Mouse (Mus musculus) hindbrain, postnatal 0 days (tissue): ENCODE measurements at regions not wholly inside any gene's neighbourhood (a gene's known extent, or its start where the extent isn't known, plus 50 kb on each side); places are given as distances from the start of the nearest gene placed in this dataset.
A peak's percentile ranks its signal among the peaks of the same experiment; 100 is the strongest.
"Not testable (repeated sequence)": the region's sequence is repeated elsewhere in the genome, so short reads cannot be mapped to it uniquely, and the experiment has no call there.

ENCODE experiments used
- ATAC-seq: fragments of 200-750 bp; cut with Nextera tagmentation; 2 replicates; pipeline ENCODE4 v1.8.0; 2017; ENCODE audit warnings: mild to moderate bottlenecking, moderate TSS enrichment, moderate library complexity
- DNase-seq: peaks from one replicate; pipeline ENCODE4 v3.0.0-alpha.2; 2015; ENCODE audit warnings: low spot score
- H3K27ac ChIP-seq: fragments of 300-500 bp; sonication (generic); 2 replicates; pipeline ENCODE4 v1.5.1; 2014; ENCODE audit warnings: mild to moderate bottlenecking
- H3K27me3 ChIP-seq: fragments of 300-500 bp; sonication (generic); 2 replicates; pipeline ENCODE4 v1.6.1; 2014; ENCODE audit warnings: low read length, mixed read lengths; ENCODE audit not compliant: insufficient read depth
- H3K36me3 ChIP-seq: fragments of 300-500 bp; sonication (generic); 2 replicates; pipeline ENCODE4 v1.6.1; 2014; ENCODE audit warnings: low read length, mixed read lengths; ENCODE audit not compliant: insufficient read depth
- H3K4me1 ChIP-seq: fragments of 300-500 bp; sonication (generic); 2 replicates; pipeline ENCODE4 v1.6.1; 2014; ENCODE audit warnings: antibody characterized with exemption, low read length, mixed read lengths; ENCODE audit not compliant: insufficient read depth
- H3K4me2 ChIP-seq: fragments of 300-500 bp; sonication (generic); 2 replicates; pipeline ENCODE4 v1.6.1; 2014; ENCODE audit warnings: low read depth, mild to moderate bottlenecking, low read length, moderate library complexity, mixed read lengths
- H3K4me3 ChIP-seq: fragments of 300-500 bp; sonication (generic); 2 replicates; pipeline ENCODE4 v1.5.1; 2014; ENCODE audit warnings: low read length
- H3K9ac ChIP-seq: fragments of 300-500 bp; sonication (generic); replicated peaks from 2 replicates; pipeline ENCODE4 v1.6.1; 2014; ENCODE audit warnings: mild to moderate bottlenecking, low read length, moderate library complexity, mixed read lengths
- H3K9me3 ChIP-seq: fragments of 300-500 bp; sonication (generic); 2 replicates; pipeline ENCODE4 v1.6.1; 2016; ENCODE audit warnings: low read length, mixed read lengths
- CTCF ChIP-seq: IDR thresholded peaks from 2 replicates; pipeline ENCODE4 v1.5.1; 2016; ENCODE audit warnings: antibody characterized with exemption, control low read depth, low read depth
- WGBS: fragments of 180-500 bp; shearing (Covaris S2); extraction: QIAGEN DNeasy Blood & Tissue Kit; methylation state at CpG from one replicate; pipeline ENCODE4 v1.1.7; 2014; 5-methylcytosine and 5-hydroxymethylcytosine counted together

DNA sequence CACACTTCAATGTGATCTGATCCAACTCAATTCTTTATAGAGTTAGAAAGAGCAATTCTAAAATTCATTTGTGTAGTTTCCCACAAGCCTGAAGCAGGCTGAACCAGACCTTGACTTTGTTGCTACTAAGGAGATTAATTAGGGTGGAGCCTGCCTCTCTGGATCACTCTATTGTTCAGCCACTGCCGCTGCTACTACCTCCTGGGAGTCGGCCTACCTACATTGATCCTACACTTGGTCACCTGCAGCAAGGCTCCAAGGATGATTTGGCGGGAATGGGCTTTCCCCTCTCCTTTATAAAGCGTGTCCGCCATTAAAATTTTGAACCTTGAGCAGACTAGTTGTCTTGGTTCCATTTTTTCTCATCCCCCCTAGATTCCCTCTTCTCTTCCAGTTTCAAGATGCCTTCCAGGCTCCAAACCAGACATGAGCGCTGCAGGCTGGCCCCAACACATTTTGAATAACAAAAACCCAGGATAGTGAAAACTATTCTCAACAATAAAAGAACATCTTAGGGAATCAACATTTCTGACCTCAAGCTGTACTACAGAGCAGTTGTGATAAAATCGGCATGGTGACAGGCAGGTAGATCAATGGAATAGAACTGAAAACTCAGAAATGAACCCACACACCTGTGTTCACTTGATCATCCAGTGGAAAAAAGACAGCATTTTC lies 251.6 kb upstream of the Tacstd2 start:
- no peaks in the 10 kb centered on the region for H3K27me3 ChIP-seq
- ATAC-seq = no peak
- WGBS = 69% methylated on average over 7 of the region's 7 CpGs
- H3K9ac ChIP-seq = no peak overlapping the region
- no peak overlapping the region for H3K4me2 ChIP-seq
- H3K4me1 ChIP-seq = no peaks in the 10 kb centered on the region
- H3K9me3 ChIP-seq = no peaks in the 10 kb centered on the region
- TF ChIP-seq CTCF = no peak
- no peak for DNase-seq
- H3K27ac ChIP-seq = no peak overlapping the region
- H3K36me3 ChIP-seq = no peaks in the 10 kb centered on the region
- no peak overlapping the region for H3K4me3 ChIP-seq

- WGBS = 71% methylated on average over 4 of the region's 4 CpGs
- no peak overlapping the region for H3K4me3 ChIP-seq
- no peak overlapping the region for H3K4me2 ChIP-seq
- H3K4me1 ChIP-seq = no peaks in the 10 kb centered on the region
- H3K27me3 ChIP-seq = no peaks in the 10 kb centered on the region
- H3K36me3 ChIP-seq = no peaks in the 10 kb centered on the region
- H3K27ac ChIP-seq = no peak overlapping the region
- no peak for DNase-seq
- TF ChIP-seq CTCF = no peak
- H3K9me3 ChIP-seq = no peaks in the 10 kb centered on the region
- ATAC-seq = no peak
- H3K9ac ChIP-seq = no peak overlapping the region
These were observed 243.3 kb upstream of the Tacstd2 start for GRCm38 (mm10) chr6:67778883-67779282.

GRCm38 (mm10) chr6:67754102-67754501 lies 218.5 kb upstream of the Tacstd2 start:
- H3K4me2 ChIP-seq, DNase-seq, H3K4me3 ChIP-seq, H3K9ac ChIP-seq, H3K27ac ChIP-seq, H3K9me3 ChIP-seq, H3K36me3 ChIP-seq, ATAC-seq, H3K4me1 ChIP-seq, H3K27me3 ChIP-seq: not testable (repeated sequence)
- 87% methylated on average over 1 of the region's 1 CpGs for WGBS
- peak; percentile 33 for TF ChIP-seq CTCF

GRCm38 (mm10) chr6:67725611-67726010 lies 190.0 kb upstream of the Tacstd2 start:
- no peak overlapping the region for H3K4me2 ChIP-seq
- no peak overlapping the region for H3K27ac ChIP-seq
- no peak for TF ChIP-seq CTCF
- no peaks in the 10 kb centered on the region for H3K27me3 ChIP-seq
- 64% methylated on average over 1 of the region's 1 CpGs for WGBS
- H3K36me3 ChIP-seq = no peaks in the 10 kb centered on the region
- H3K9me3 ChIP-seq = no peaks in the 10 kb centered on the region
- ATAC-seq (no peak), DNase-seq (no peak)
- H3K4me1 ChIP-seq = no peaks in the 10 kb centered on the region
- no peak overlapping the region for H3K4me3 ChIP-seq
- no peak overlapping the region for H3K9ac ChIP-seq

GRCm38 (mm10) chr6:67698952-67699351 lies 163.4 kb upstream of the Tacstd2 start:
- H3K27me3 ChIP-seq, H3K9me3 ChIP-seq, H3K4me3 ChIP-seq, H3K36me3 ChIP-seq, DNase-seq, H3K9ac ChIP-seq, H3K27ac ChIP-seq, ATAC-seq, H3K4me2 ChIP-seq, H3K4me1 ChIP-seq: not testable (repeated sequence)
- TF ChIP-seq CTCF = peak; percentile 46
- WGBS = 10% methylated on average over 5 of the region's 7 CpGs

DNA sequence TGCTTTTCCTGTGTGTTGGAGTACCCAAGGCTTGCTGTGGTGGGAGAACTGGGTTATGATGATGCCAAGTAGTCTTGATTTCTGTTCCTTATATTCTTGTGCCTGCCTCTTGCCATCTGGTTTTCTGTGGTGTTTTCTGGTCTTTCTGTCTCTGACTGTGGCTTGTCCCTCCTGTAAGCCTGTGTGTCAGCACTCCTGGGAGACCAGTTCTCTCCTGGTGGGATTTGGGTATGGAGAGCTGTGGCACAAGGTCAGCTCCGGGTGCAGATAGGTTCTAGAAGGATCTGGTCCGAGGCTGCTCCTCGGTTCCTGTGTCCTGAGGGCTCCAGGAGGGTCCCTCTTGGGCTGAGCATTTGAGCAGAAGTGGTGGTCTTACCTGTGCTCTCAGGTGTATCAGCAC lies 155.4 kb upstream of the Tacstd2 start:
- H3K4me3 ChIP-seq, H3K9ac ChIP-seq, H3K27me3 ChIP-seq, DNase-seq, H3K4me2 ChIP-seq, H3K4me1 ChIP-seq, H3K27ac ChIP-seq, H3K9me3 ChIP-seq, ATAC-seq, H3K36me3 ChIP-seq: not testable (repeated sequence)
- WGBS = 66% methylated on average over 3 of the region's 3 CpGs

DNA sequence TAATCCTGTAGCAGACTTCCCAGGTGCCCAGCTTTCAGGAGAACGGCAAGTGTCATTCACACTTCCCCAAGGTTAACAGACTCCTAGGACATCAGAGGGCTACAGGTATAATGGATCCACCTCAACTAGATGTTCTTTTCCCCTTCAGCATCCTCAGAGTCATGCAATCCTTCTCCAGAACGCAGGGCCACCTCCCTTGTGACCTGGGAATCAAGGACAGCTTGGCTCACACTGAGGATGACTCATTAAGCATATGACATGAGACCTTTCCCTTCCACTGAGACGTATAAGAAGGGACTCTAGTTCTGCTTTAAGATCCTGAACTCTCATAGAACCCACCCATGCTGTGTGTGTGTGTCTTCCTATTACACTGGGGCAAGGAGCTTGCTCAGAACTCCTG lies 147.5 kb upstream of the Tacstd2 start:
- not testable (repeated sequence) for H3K4me2 ChIP-seq, H3K36me3 ChIP-seq, H3K9ac ChIP-seq, H3K4me1 ChIP-seq, H3K9me3 ChIP-seq, ATAC-seq, H3K27me3 ChIP-seq, H3K4me3 ChIP-seq, H3K27ac ChIP-seq, DNase-seq
- 74% methylated on average over 3 of the region's 3 CpGs for WGBS

DNA sequence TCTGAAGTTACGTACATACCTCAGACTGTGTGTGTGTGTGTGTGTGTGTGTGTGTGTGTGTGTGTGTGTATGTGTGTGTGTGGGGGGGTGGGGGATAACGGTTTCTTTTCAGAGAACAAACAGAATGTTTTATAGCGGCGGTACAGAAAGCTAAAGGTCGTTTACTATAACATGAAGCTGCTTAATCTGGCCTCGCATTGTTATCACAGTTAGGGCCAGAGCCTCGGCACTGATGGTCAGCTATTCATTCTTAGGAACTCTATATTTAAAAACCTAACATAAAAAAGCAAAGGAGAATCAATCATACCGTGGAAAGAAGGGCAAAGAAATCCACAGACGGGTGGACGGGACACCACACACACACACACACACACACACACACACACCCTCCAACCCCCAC lies 146.0 kb upstream of the Tacstd2 start:
- not testable (repeated sequence) for ATAC-seq, H3K27ac ChIP-seq, H3K27me3 ChIP-seq, H3K4me2 ChIP-seq, H3K9ac ChIP-seq, H3K36me3 ChIP-seq, DNase-seq, H3K9me3 ChIP-seq, H3K4me3 ChIP-seq, H3K4me1 ChIP-seq
- WGBS = 64% methylated on average over 10 of the region's 10 CpGs

DNA sequence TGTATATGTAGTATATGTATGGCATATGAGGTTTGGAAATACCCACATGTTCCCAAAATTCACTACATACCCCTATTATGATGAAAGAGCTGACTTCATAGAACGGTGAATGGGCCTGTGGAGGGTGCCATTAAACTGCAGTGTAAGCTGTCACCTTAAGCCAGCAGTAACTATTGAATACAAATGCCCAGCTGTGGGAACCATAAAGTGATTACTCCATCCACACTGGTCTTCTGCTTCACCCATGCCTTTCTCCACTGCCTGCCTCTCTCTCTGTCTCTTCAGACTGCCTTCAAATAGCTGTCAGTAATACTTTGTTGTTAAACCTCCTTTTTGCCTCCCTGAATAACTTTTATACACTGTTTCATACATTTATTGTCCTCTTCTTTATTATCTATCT lies 143.5 kb upstream of the Tacstd2 start:
- not testable (repeated sequence) for H3K4me2 ChIP-seq
- 32% methylated on average over 1 of the region's 1 CpGs for WGBS

DNA sequence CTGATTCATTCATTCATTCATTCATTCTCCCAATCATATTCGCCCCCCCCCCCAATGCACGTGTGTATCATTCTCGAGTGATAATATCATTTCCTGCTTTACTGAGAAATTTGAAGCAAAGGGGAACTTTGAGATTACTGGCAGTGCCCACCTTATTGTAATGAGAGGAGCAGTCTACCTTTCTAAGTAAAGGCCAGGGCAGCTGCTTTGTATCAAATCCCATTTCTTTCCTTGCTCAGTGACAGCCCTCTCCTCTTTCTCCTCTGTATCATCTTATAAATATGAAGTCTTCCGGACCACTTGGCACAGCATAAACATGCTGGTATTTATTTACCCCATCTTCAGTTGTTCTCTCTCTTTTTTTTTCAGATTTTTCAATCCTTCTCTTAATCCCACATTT lies 139.1 kb upstream of the Tacstd2 start:
- H3K4me1 ChIP-seq, H3K9ac ChIP-seq, H3K4me3 ChIP-seq, H3K27ac ChIP-seq, H3K27me3 ChIP-seq, DNase-seq, H3K4me2 ChIP-seq, H3K9me3 ChIP-seq, H3K36me3 ChIP-seq, ATAC-seq: not testable (repeated sequence)
- 92% methylated on average over 4 of the region's 4 CpGs for WGBS

More for the DNA sequence above, 143.5 kb upstream of the Tacstd2 start:
- H3K9ac ChIP-seq, H3K27me3 ChIP-seq, ATAC-seq, H3K36me3 ChIP-seq, H3K27ac ChIP-seq, H3K4me1 ChIP-seq, H3K4me3 ChIP-seq, DNase-seq, H3K9me3 ChIP-seq: not testable (repeated sequence)
